Mouse (Mus musculus) CD8-positive naive resting alpha-beta T cell, adult 57 days (primary cell): ENCODE data around the gene Tmem268. TPM values are rescaled to one million over a fixed set of nuclear protein-coding genes. Genes with fewer than 3 reads are reported as not detected.

Experiments
- total RNA-seq: library from RNA; stranded (reverse); gene quantifications from one replicate; pipeline ENCODE4 v1.2.4, GENCODE M21; 2023

Tmem268 gene
- 22.4 TPM for total RNA-seq

DNA sequence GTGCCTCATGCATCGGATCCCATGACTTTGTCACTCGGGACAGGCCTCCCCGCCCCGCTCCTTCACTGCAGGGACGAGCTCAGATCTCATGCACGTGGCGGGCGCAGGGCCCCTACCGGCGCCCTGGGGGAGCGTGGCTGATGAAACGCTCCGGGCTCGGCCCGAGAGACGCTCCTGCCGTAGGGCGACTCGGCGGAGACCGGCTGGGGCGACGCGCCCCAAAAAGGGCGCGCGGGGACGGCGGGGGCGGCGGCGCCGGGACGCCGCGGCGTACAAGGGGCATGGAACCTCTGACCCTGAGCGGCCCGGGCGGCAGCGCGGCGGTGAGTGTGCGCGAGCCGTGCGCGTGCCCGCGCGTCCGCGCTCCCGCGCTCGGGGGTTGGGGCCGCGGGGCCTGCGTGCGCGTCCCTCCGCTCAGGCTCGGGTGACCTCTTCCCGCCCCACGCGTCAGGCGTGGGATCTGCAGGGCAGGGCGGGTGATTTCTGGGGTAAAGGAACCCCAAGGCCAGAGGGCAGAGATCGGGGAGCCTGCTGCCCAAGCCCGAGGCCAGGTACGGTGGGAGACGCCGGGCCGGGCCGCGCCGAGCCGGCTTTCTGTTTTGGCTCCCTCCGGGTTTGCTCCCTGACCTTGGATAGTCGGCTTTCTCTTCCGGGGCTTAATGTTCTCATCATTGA, at the start of gene Tmem268:
TSS of gene Tmem268 (plus strand) at position 375 of the 675 bp plus-strand sequence.

DNA sequence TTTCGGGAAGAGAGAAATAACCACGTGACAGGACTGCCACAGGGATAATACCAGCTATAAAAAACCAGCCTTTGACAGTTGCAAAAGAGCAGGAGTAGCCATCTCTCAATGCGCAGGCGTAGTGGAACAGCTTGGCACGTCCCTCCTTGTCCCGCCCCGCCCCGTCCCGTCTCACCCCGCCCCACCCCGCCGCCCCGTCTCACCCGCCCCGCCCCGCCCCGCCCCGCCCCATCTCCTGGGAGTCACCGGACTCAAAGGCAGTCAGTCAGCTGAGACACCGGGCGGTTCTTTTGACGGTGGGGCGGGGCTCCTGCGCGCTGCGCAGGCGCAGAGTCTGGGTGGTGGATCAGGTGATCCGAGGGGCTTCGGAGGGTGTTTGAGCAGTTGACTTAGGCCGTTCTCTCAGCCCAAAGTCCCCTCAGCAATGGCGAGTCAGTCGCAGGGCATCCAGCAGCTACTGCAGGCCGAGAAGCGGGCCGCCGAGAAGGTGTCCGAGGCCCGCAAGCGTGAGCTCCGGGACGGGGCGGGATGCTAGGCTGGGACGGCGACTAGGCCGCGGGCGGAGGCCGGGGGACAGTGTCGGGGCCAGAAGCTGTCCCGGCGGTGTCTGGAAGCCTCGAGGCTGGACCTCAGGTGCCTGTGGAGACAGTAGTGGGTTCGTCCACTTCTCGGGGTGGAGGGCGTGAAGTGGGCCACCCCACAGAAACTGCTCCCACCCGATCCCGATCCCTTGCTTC, 13.9 kb upstream of the Tmem268 start, which contains the start of gene Atp6v1g1:
TSS of gene Atp6v1g1 (plus strand) at position 279 of the 737 bp plus-strand sequence.

DNA sequence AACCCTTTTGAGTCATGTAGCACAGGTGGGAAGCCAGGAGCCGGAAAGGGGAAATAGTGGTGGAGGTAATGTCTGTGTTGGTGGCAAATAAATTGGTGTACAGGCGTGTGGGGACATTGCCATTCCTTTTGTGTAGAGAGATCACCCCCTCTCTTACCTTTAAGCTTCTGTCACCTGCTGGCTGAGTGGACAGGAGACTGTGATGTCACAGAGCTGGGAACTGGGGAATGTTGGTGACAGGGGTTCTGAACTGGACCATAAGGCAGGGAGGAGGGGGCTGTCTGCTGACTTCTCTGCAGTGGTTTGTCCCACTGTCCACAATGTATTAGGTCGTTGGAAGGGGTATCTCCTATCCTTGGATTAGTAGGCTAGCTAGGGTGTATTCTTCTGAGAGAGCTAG, 46.4 kb downstream of the Tmem268 start, which contains the start of gene Gm11213:
TSS of gene Gm11213 (minus strand) at position 317 of the 400 bp plus-strand sequence.

DNA sequence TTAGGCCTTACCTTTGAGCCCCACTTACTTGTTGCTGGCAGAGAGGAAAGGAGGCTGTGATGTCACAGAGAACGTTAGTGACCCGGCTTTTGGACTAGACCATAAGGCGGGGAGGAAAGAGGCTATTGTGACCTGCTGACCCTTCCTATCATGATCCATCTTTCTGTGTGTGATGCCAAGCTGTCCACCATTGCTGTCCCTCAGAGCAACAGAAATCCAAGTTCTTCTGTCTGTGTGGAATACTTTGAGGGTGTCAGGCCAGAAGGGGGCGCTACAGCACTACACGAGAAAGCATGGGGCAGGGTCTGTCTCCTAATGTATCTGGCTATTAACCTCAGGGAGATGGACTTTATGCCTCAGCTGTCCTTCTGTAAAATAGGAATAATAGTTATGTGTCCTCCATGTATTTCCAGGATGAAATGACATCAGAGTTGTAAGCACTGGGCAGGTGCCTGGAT, 63.8 kb downstream of the Tmem268 start, which contains the start of gene Tex48:
TSS of gene Tex48 (minus strand) at position 51 of the 458 bp plus-strand sequence.

Other genes with a start within 250 kb of the Tmem268 start
- not detected for gene Orm1, start 214.2 kb upstream of the Tmem268 start, total RNA-seq
- gene Orm3, start 202.6 kb upstream of the Tmem268 start, total RNA-seq, result not detected
- gene Orm2, start 196.3 kb upstream of the Tmem268 start, total RNA-seq, result not detected
- 274 TPM for gene Akna, start 155.4 kb upstream of the Tmem268 start, total RNA-seq
- 17.9 TPM for gene Whrn, start 62.8 kb upstream of the Tmem268 start, total RNA-seq
- 62.9 TPM for gene Atp6v1g1, start 14.0 kb upstream of the Tmem268 start, total RNA-seq
- not detected for gene Gm11213, start 46.5 kb downstream of the Tmem268 start, total RNA-seq
- not detected for gene Tex48, start 63.6 kb downstream of the Tmem268 start, total RNA-seq
- gene Gm11214, start 104.6 kb downstream of the Tmem268 start, total RNA-seq, result not detected
- gene Tnfsf15, start 186.3 kb downstream of the Tmem268 start, total RNA-seq, result not detected